Mouse (Mus musculus) thymus, adult 2 months (tissue): Measurements from ENCODE around the gene Racgap1.
A peak's percentile ranks its signal among the peaks of the same experiment; 100 is the strongest.

Source experiments
- CTCF ChIP-seq: fragments of 200-500 bp; IDR thresholded peaks from 2 replicates; pipeline ENCODE4 v1.5.1; 2012; ENCODE audit warnings: mild to moderate bottlenecking, control low read depth, low read length, moderate library complexity, borderline replicate concordance; ENCODE audit not compliant: control insufficient read depth, poor library complexity, insufficient read depth; ENCODE audit errors: extremely low read depth
- POLR2A ChIP-seq: fragments of 200-500 bp; IDR thresholded peaks from 2 replicates; pipeline ENCODE4 v1.6.1; 2012; ENCODE audit warnings: mild to moderate bottlenecking, low read length, control low read depth, moderate library complexity; ENCODE audit not compliant: control insufficient read depth, poor library complexity, insufficient read depth; ENCODE audit errors: extremely low read depth

DNA sequence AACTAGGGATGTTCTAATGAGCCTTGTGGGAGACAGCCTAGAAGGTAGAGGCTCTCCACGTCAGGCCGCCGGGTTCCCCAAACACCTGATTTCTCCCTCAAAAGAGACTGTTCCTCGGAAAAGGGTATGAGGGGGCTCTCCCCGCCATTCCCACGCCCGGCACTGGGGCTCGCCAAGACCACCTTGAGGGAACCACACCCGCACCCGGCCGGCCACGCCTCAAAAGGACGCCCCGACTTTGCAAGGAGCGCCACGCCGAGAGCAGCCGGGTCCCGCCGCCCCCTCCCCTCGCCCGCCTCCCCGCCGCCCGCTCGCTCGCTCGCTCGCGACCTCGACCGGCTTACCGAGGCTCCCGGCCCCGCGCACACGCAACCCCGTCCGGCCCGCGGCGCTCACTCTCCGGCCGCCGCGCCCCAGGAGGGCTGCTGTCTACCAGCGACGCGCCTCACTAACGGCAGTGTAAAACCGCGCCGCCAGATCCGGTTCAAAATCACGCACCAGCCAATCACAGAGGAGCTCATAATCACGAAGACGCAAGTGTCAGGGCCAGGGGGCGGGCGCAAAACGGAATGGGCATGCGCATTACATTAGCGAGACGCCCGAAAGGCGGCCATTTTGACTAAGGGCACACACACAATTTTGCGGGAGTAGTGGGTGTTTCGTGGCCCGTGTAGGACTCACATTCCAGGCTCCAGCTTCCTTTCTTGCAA is at the start of gene Racgap1:
- TF ChIP-seq CTCF (0 out of 2 replicates have a peak, but pooled peaks have one; percentile 36), POLR2A (peak; percentile 66; the same call in 1 of the 2 replicates)
